Mouse (Mus musculus) embryonic fibroblast, embryonic 13.5 days (primary cell): ENCODE results near the gene Asb9.

Experiments used
- CTCF ChIP-seq: IDR thresholded peaks from 2 replicates; pipeline ENCODE4 v1.5.1; 2011; ENCODE audit warnings: mild to moderate bottlenecking, control low read depth, low read length, moderate library complexity, borderline replicate concordance; ENCODE audit not compliant: insufficient read depth
- POLR2A ChIP-seq: IDR thresholded peaks from 2 replicates; pipeline ENCODE4 v1.6.1; 2011; ENCODE audit warnings: low read depth, mild to moderate bottlenecking, control low read depth, low read length, moderate library complexity

GRCm38 (mm10) chrX:164576967-164577366 lies 70.8 kb downstream of the Asb9 start:
- TF ChIP-seq CTCF: no peak
- no peak for TF ChIP-seq POLR2A
